Mouse (Mus musculus) embryo, embryonic 10 days (tissue): Measurements from ENCODE around the gene Prpmp5.
"Not testable (repeated sequence)": the region's sequence is repeated elsewhere in the genome, so short reads cannot be mapped to it uniquely, and the experiment has no call there.

Experiments
- DNase-seq: peaks from one replicate; pipeline ENCODE4 v3.0.0-alpha.2; 2015; ENCODE audit warnings: low spot score

Prpmp5 gene

GRCm38 (mm10) chr6:132314657-132315056, at the start of gene Prpmp5:
TSS of gene Prpmp5 (minus strand) at chr6:132314757.
- DNase-seq, result not testable (repeated sequence)

- DNase-seq, result not testable (repeated sequence)
Measured at GRCm38 (mm10) chr6:132364034-132364433, 49.5 kb upstream of the Prpmp5 start, which contains the start of gene Gm8882. TSS of gene Gm8882 (minus strand) at chr6:132364134.
